Mouse (Mus musculus): ENCODE results near the gene Abcc2.

GRCm38 (mm10) chr19:43792537-43792936 is 10.5 kb downstream of the Abcc2 start:
- no peak for TF ChIP-seq CTCF (IDR thresholded peaks at IDR 0.05; ENCODE audit: low read depth)
- TF ChIP-seq EP300 (IDR thresholded peaks at IDR 0.05; ENCODE audit: low read depth): no peak

Data from liver, embryonic 14.5 days (tissue).